Mouse (Mus musculus) thymus, postnatal 10 days (tissue): Measurements from ENCODE around the gene Pla2g4f.

ENCODE experiments used
- DNase-seq, 2 experiments: peaks; one replicate each; pipeline ENCODE4 v3.0.0; 2021; ENCODE audit warnings: low spot score in 2 of 2

Gene Pla2g4f

GRCm38 (mm10) chr2:120281221-120281620 lies 32.7 kb downstream of the Pla2g4f start:
- DNase-seq, result no peak

GRCm38 (mm10) chr2:120279961-120280360 lies 34.0 kb downstream of the Pla2g4f start:
- DNase-seq, result peak in 1 of 2 experiments; percentile 39

GRCm38 (mm10) chr2:120276951-120277350 lies 37.0 kb downstream of the Pla2g4f start:
- DNase-seq, result no peak

- peak in 1 of 2 experiments; percentile 17 for DNase-seq
These were observed 45.3 kb downstream of the Pla2g4f start for GRCm38 (mm10) chr2:120268635-120269034.

- no peak for DNase-seq
These were observed 48.4 kb downstream of the Pla2g4f start for GRCm38 (mm10) chr2:120265523-120265922.

GRCm38 (mm10) chr2:120264858-120265257 lies 49.1 kb downstream of the Pla2g4f start:
- no peak for DNase-seq

GRCm38 (mm10) chr2:120262876-120263275 lies 51.1 kb downstream of the Pla2g4f start:
- DNase-seq, result no peak

- no peak for DNase-seq
These were observed 52.6 kb downstream of the Pla2g4f start for GRCm38 (mm10) chr2:120261346-120261745.

- DNase-seq, result no peak
These were observed 57.7 kb downstream of the Pla2g4f start for GRCm38 (mm10) chr2:120256259-120256658.

- no peak for DNase-seq
These were observed 61.3 kb downstream of the Pla2g4f start for GRCm38 (mm10) chr2:120252644-120253043.
